Mouse (Mus musculus): ENCODE measurements around the gene Coq9.
"Not testable (repeated sequence)": the region's sequence is repeated elsewhere in the genome, so short reads cannot be mapped to it uniquely, and the experiment has no call there.

Coq9 gene

GRCm38 (mm10) chr8:94821381-94821780, 16.7 kb upstream of the Coq9 start:
- DNase-seq (ENCODE audit: low spot score in 2 of 2), result no peak

GRCm38 (mm10) chr8:94822637-94823560, 15.2 kb upstream of the Coq9 start:
- DNase-seq (ENCODE audit: low spot score in 2 of 2), result no peak

DNA sequence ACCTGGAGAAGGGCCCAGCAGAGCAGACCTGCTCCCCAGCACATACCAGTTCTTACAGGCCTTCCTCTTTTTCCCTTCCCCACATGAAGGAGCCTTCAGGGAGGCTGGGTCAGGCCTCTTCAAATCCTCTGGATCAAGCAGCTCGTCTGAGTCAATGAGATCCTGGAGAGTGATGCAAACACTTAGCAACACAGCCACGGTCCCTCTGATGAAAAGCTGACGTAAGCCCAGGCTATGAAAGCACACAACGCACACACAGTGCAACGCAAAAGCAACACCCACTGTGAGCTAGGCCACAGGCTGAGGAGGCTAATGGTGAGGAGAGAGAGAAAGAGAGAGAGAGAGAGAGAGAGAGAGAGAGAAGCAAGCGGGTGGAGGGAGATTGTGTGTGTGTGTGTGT, 13.0 kb upstream of the Coq9 start:
- no peak for DNase-seq (ENCODE audit: low spot score in 2 of 2)

DNA sequence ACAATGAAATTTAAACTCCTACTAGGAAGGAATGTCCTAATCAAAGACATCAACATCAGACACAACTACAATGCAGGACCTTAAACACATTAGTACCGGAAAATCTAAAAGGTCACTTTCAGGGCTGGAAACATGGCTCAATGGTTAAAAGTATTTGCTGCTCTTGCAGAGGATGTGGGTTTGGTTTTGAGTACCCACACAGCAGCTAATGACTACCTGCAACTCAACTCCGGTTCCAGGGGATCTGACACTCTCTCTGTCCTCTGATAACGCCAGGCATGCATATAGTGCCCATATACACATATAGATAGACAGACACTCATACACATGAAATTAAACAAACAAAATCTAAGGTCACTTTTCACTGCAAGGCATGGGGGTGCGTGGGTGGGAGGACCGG, 11.9 kb upstream of the Coq9 start:
- no peak for DNase-seq (ENCODE audit: low spot score in 2 of 2)

DNA sequence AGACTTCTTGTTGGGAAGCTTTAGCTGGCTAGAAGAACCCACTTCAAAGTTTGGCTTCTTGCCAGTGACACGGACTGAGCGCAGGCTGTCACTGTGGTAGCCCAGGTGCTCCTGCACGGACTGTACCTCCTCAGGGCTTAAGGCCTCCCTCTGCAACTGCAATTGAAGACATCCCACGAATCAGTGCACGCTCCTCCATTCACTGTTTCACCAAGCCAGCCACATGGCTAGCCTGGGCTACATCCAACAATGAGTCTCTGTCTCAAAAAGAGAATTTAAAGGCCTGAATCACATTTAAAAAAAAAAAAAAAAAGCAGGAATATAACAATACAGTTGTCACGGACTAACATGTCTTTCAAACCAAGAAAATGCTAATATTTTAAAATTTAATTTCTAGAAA, 9.8 kb upstream of the Coq9 start:
- DNase-seq (ENCODE audit: low spot score in 2 of 2), result no peak

DNA sequence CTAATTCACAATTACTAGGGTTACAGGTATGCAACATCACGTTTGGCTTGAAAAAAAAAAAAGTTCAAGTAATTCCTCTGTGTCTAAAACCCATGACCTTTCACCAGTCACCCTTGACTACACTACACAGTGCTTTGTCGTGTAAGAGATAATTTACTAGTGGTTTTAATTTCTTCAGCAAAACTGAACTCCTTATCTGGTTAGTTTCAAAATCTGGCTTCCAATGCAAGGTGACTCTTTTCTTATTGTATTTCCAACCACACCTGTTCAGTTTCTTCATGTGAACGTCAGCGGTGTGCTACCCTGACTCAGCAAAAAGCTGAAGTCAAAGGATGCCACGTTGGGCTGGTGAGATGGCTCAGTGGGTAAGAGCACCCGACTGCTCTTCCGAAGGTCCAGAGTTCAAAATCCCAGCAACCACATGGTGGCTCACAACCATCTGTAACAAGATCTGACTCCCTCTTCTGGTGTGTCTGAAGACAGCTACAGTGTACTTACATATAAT, 4.2 kb upstream of the Coq9 start:
- DNase-seq (ENCODE audit: low spot score in 2 of 2), result not testable (repeated sequence)

DNA sequence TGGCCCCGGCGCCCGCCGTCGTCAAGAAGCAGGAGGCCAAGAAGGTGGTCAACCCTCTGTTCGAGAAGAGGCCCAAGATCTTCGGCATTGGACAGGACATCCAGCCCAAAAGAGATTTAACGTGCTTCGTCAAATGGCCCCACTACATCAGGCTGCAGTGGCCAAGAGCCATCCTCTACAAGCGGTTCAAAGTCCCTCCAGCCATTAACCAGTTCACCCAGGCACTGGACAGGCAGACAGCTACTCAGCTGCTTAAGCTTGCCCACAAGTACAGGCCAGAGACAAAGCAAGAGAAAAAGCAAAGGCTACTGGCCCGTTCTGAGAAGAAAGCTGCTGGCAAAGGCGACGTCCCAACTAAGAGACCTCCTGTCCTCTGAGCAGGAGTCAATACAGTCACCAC, 2.4 kb upstream of the Coq9 start:
- not testable (repeated sequence) for DNase-seq (ENCODE audit: low spot score in 2 of 2)

- no peak for DNase-seq (ENCODE audit: low spot score in 2 of 2)
These were observed 1.5 kb upstream of the Coq9 start for GRCm38 (mm10) chr8:94836456-94837240.

DNA sequence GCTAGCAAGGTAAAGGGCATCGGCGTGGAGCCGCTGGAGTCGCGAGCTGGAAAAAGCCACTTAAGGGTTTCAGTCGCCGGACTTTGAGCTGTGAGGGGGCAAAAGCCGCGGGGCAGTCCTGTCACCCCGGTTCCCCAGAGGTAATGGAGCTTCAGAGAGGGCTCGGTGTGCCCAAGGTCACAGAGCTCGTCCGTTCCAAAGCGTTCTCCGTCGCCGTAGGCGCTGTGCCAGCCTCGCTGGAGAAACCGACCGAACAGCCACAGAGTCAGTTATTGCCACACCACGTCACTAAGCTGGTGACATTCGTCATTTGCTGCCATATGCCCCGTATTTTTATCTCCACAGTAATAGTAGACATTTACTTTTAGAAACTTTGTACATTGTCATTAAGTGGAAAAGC, 479 bp downstream of the Coq9 start:
- DNase-seq (ENCODE audit: low spot score in 2 of 2), result peak; percentile 66 to 74

DNA sequence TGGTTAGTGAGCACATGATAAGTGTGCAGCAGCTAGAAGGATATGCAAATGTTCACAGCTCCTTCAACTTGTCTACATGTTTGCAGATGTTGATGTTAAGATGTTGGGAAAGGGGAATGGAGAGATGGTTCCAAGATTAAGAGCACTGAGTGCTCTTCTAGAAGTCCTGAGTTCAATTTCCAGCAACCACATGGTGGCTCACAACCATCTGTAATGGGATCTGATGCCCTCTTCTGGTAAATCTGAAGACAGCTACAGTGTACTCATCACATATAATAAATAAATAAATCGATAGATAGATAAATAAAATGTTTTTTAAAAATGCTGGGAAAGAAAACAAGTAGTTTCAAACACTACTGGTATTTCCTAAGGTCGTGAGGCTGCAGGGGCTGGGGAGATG, 3.1 kb downstream of the Coq9 start:
- DNase-seq (ENCODE audit: low spot score in 2 of 2), result no peak

DNA sequence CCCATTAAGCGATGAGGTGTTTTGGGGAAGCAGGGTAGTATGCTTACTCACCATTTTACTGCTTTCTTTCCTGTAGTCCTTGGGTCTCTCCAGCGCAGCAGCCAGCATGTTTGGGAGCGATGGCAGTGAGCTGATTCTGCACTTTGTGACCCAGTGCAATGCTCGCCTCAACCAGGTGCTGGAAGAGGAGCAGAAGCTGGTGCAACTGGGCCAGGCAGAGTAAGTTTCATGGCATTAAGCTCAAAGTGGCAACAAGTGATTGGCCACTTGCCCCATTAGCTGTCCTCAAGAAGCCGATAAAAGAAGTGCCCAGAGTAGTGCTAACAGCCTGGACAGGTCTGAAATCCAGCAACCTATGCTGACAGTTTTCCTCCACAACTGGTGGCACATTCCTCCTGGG, 11.9 kb downstream of the Coq9 start:
- DNase-seq (ENCODE audit: low spot score in 2 of 2), result no peak

- DNase-seq (ENCODE audit: low spot score in 2 of 2), result not testable (repeated sequence)
These were observed 16.6 kb downstream of the Coq9 start for GRCm38 (mm10) chr8:94854761-94855160.

GRCm38 (mm10) chr8:94857011-94857345, 18.9 kb downstream of the Coq9 start:
- no peak for DNase-seq (ENCODE audit: low spot score in 2 of 2)

GRCm38 (mm10) chr8:94857346-94858173, 19.4 kb downstream of the Coq9 start, which contains the start of gene Polr2c:
Polr2c (plus strand) TSS chr8:94857450.
- peak; percentile 83 to 84 for DNase-seq (ENCODE audit: low spot score in 2 of 2)

- no peak for DNase-seq (ENCODE audit: low spot score in 2 of 2)
These were observed 23.3 kb downstream of the Coq9 start for GRCm38 (mm10) chr8:94861352-94861910.

- DNase-seq (ENCODE audit: low spot score in 2 of 2), result no peak
These were observed 24.5 kb downstream of the Coq9 start for GRCm38 (mm10) chr8:94862487-94863220.

DNA sequence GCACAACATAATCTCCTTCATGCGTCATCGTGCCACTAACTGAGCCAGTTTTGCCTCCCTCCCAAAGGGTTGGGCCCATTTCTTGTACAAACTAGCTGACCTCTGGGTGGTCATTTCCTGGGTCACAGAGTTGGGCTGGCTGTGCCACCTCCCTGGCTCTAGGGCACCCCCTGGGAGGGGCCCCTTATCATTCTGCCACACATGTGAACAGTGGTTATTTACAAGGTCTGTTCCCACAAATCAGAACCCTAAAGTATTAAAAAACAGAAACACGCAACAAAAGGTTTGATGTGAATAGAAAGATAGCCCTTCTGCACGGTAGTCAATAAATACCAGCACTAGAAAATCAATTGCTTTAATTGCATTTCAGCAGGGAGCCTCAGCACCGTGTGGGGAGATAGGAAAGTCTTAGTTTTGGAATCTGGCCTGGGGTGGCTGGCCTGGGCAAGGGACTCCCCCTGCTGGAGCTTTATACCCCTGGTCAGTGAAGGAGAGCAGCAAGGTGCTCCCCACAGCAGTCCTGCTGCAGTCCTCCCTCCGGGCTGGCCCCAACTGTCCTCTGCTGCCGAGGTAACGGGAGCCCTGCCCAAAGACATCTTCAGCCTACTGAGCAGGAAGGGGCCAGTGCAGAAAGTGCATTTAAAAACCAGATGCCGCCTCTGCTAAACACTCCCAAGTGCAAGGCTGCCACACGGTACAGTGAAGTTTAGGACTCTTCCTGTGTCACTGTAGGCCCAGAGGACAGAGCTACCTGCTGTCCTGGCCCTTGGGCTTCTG, 26.0 kb downstream of the Coq9 start:
- no peak for DNase-seq (ENCODE audit: low spot score in 2 of 2)

DNA sequence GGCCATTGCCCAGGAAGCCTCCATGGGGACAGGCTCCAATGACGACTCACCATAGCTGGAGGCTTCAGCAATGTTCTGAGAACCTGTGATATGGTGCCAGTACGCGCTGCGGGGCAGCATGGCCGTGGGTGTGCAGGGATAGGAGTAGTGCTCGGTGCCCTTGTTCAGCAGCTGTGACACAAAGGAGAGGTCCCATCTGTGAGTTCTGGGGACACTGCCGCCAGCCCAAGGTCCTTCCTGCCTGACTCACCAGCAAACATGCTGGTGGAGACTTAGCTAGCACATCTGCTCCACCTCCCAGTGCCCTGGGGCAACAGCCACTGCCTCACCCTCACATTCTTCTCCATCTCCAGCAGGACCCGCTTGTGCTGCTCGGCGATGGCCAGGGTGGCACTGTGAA, 27.2 kb downstream of the Coq9 start:
- no peak for DNase-seq (ENCODE audit: low spot score in 2 of 2)

DNA sequence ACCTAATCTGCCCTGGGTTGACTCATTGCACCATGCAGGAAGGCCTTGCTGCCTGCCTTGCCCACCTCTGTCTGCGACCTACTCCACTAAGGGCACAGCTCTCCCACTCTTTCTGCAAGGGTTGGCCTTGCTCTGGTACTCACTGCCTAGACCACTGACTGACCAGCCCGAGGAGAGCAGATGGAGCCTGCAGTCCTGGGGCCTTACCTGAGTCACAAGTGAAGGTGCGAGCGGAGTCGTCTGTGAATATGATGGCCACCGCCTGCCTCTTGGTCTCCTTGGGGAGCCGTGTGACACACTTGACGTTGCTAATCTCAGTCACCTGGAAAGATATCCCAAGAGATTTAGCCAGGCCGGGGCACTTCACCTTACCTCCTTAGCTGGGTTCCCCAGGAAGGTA, 28.8 kb downstream of the Coq9 start:
- DNase-seq (ENCODE audit: low spot score in 2 of 2), result no peak

- DNase-seq (ENCODE audit: low spot score in 2 of 2), result no peak
These were observed 31.0 kb downstream of the Coq9 start for GRCm38 (mm10) chr8:94869146-94869545.

All from right cerebral cortex, postnatal 36 days (tissue).